Mouse (Mus musculus) retina, embryonic 14.5 days (tissue): ENCODE results near the gene Hist2h2bb.
A peak's percentile ranks its signal among the peaks of the same experiment; 100 is the strongest.

ENCODE experiments used
- DNase-seq: peaks from one replicate; pipeline ENCODE4 v3.0.0-alpha.2; 2015; ENCODE audit warnings: low spot score

Gene Hist2h2bb

DNA sequence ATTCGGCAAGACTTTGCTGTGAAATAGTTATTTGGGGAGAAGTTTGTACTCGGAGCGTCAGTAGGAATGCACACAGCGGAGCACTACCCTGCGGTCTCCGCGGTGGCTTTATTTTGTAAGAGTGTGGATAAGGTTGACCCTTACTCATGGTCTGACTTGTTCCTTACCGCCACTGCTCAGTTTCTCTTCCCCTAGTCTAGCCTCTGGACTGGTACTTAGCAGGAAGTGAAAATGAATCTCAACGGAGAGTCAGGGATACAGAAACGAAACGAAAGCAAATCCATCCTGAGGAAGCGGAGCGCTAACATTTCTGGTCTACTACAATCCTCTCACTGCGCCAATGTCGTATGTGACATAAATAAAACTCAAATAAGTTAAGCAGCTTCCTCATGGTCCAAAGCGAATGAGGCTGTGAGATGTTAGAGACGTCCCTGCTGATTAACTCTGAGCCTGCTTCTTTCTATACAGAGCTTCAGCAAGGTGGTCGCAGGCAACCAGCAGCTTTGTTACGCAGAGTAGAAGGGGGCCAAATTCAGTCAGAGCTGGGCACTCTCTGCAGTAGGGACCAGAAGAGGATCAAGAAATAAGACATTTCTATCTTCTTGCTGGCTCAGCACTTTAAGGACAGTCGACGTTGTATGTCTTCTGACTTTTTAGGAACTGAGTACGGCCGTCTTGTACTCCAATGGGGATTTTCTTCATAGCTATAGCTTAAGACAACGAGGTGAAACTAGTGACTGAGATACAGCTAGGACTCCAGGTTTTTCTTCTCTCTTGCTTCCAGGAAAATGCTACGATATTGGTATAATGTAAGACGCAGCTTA, 31.4 kb downstream of the Hist2h2bb start:
- DNase-seq = no peak

DNA sequence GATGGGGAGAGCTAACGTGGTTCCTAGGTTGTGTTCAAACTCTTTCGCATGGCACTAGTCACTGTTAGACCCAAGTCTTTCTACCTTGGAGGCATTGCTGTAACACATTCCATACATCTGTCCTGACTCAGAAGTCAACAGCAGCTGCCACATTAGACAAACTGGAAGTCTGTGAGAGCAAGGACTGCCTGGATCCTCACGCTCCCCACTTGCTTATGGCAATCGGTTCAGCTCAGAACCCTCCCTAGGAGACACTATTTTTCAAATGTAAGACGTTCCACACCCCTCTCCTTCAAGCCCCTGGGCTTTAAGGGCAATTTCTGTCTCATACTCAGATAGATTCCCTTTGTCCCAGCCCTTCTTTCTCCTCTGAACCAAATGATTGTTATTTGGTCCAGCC, 32.5 kb downstream of the Hist2h2bb start:
- DNase-seq = no peak

DNA sequence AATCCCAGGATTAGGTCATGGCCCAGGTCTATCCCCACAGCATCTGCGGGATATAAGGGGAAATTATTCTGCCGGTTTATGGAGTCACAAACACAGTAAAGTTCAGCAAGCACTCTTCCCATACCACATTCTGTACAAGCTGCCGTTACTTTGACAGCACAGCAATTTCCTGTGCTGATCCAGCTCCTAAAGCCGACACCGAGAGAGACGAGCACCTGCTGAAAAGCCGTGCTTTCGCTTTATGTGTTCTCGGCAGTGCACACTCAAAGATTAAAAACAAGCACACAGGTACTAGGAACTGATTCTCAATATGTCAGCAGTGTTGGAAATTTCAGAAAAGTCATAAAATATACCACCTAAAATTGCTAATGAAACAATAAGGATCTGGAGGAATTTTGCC, 37.0 kb downstream of the Hist2h2bb start:
- no peak for DNase-seq

DNA sequence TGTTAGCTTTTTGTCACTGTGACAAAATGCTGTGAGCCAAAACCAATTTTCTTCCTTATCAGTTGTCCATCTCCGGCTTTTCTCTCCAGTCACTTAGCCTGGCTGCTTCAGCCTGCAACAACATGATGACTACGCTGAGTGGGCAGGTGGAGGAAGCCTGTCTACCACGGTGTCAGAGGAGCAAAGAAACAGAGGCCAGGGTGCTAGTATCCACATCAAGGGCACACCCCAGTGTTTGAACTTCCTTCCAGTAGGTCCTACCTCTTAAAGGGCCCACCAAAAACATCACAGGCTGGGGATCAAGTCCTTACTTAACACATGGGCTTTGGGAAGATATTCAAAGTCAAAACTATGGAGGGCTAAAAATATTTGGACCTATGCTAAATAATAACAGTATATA, 39.9 kb downstream of the Hist2h2bb start:
- DNase-seq = no peak

DNA sequence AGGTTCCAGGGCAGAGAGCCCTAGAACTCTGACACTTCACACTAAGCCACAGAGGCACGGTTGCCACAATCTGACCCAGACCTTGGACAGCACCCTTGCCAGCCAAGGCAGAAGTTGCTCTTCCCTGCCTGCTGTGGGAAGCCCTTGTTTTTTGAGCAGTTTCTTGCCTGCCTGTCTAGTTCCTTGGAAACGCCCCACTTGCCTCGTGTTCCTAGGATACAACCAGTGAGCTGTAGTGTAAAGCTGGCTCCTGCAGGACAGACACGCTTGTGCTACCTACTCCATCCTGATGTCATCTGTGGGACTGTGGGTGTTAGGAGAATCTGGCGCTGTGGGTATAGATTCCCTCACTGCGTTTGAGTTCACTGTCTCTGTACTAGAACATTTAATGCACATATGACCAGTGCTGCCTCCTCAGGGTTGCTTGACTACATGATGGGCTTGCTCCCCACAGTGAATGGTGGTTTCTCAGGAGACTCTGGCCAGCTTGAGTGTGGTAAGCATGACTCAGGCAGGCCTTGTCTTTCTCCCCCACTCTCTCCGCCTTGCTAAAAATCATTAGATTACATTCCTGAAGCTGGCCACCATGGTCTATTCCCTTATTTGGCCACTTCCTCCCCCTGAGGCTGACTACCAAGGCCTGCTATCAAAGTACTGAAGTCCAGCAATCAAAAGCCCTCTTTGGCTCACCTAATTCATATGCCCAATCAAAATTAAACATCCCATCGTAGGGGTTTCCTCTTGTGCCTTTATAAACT, 43.0 kb downstream of the Hist2h2bb start:
- DNase-seq = peak; percentile 12
